Mouse (Mus musculus) midbrain, embryonic 15.5 days (tissue): ENCODE measurements around the gene Sp110. TPM values are rescaled to one million over a fixed set of nuclear protein-coding genes. Genes with fewer than 3 reads are reported as not detected.
A peak's percentile ranks its signal among the peaks of the same experiment; 100 is the strongest.
"Not testable (repeated sequence)": the region's sequence is repeated elsewhere in the genome, so short reads cannot be mapped to it uniquely, and the experiment has no call there.

Source experiments
- ATAC-seq: fragments of 200-750 bp; cut with Nextera tagmentation; replicated peaks from 2 replicates; pipeline ENCODE4 v1.8.0; 2017; ENCODE audit warnings: moderate TSS enrichment
- H3K27ac ChIP-seq: fragments of 300-500 bp; sonication (generic); 2 replicates; pipeline ENCODE4 v1.5.1; 2015; ENCODE audit warnings: mild to moderate bottlenecking, inconsistent platforms
- H3K27me3 ChIP-seq: fragments of 300-500 bp; sonication (generic); replicated peaks from 2 replicates; pipeline ENCODE4 v1.6.1; 2015; ENCODE audit warnings: inconsistent platforms
- H3K36me3 ChIP-seq: fragments of 300-500 bp; sonication (generic); replicated peaks from 2 replicates; pipeline ENCODE4 v1.6.1; 2015; ENCODE audit warnings: inconsistent platforms
- H3K4me1 ChIP-seq: fragments of 300-500 bp; sonication (generic); 2 replicates; pipeline ENCODE4 v1.6.1; 2015; ENCODE audit warnings: inconsistent platforms
- H3K4me2 ChIP-seq: fragments of 300-500 bp; sonication (generic); 2 replicates; pipeline ENCODE4 v1.6.1; 2015; ENCODE audit warnings: inconsistent platforms, mild to moderate bottlenecking, moderate library complexity
- H3K4me3 ChIP-seq: fragments of 300-500 bp; sonication (generic); 2 replicates; pipeline ENCODE4 v1.5.1; 2015; ENCODE audit warnings: mild to moderate bottlenecking, inconsistent platforms
- H3K9ac ChIP-seq: fragments of 300-500 bp; sonication (generic); 2 replicates; pipeline ENCODE4 v1.6.1; 2015; ENCODE audit warnings: mild to moderate bottlenecking, inconsistent platforms
- H3K9me3 ChIP-seq: fragments of 300-500 bp; sonication (generic); 2 replicates; pipeline ENCODE4 v1.6.1; 2016; ENCODE audit warnings: inconsistent platforms
- WGBS: fragments of 180-500 bp; shearing (Covaris S2); methylation state at CpG from one replicate; pipeline ENCODE4 v1.1.7; 2015; ENCODE audit warnings: mixed read lengths; 5-methylcytosine and 5-hydroxymethylcytosine counted together
- polyA plus RNA-seq: library from polyadenylated mRNA; unstranded; fragments of >200 nt; fragmentation: Nextera tagmentation; extraction: Ambion mirVana; gene quantifications from 2 replicates; pipeline ENCODE4 v1.2.1, GENCODE M21; 2015

Sp110 gene
- polyA plus RNA-seq, 1 experiment from 2014 or later, result 0.56 TPM

DNA sequence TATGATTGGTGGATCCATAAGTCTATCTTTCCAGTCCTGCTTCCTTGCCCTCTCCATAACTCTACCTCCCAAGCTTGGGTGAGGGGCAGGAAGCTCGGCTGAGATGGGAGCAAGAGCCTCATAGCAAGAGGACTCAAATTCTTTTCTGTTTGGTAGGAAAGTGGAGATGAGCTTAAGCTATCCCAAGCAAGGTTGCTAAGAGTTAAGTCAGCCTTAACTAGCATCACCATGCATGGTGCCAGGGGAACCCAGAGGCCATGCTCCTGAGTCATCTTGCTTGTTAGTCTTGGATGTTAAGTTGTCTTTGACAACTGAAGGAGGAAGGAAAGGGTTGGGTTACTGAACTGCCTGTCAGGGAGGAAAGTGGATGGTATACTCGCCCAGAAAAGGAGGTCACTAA, 9.9 kb downstream of the Sp110 start:
- not testable (repeated sequence) for H3K4me1 ChIP-seq, H3K9me3 ChIP-seq, H3K27ac ChIP-seq, H3K4me2 ChIP-seq, H3K9ac ChIP-seq, H3K4me3 ChIP-seq, H3K27me3 ChIP-seq, ATAC-seq, H3K36me3 ChIP-seq
- WGBS, result 73% methylated on average over 1 of the region's 2 CpGs

DNA sequence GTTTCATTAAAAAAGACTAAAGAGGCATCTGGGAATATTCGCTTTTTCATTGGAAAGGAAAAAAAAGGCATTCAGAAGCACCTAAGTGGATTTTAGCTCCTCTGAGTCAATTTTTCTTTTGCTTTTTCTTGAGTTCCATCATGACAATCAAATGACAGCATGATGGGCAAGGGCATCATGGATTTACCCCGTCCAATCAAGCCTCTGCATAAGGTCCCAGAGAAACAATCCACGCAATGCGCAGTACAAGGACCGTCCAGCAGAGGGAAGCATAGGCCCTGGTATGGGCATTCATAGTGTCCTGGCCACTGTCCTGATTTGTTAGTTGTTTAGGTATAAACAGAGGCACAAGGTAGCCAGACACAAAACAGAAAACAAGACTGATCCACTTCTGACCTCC, 17.1 kb downstream of the Sp110 start:
- H3K27me3 ChIP-seq, H3K9ac ChIP-seq, H3K4me3 ChIP-seq, H3K4me2 ChIP-seq, H3K27ac ChIP-seq, H3K4me1 ChIP-seq, ATAC-seq, H3K36me3 ChIP-seq, H3K9me3 ChIP-seq: not testable (repeated sequence)
- WGBS, result 32% methylated on average over 5 of the region's 5 CpGs

GRCm38 (mm10) chr1:85580578-85580977, 18.0 kb downstream of the Sp110 start:
- WGBS, result 72% methylated on average over 3 of the region's 3 CpGs
- ATAC-seq, result not testable (repeated sequence)

GRCm38 (mm10) chr1:85580148-85580534, 18.5 kb downstream of the Sp110 start:
- 0 out of 2 replicates have a peak, but pooled peaks have one; percentile 20 for ATAC-seq
- H3K4me2 ChIP-seq, H3K4me1 ChIP-seq, H3K9me3 ChIP-seq, H3K4me3 ChIP-seq, H3K9ac ChIP-seq, H3K27me3 ChIP-seq, H3K27ac ChIP-seq, H3K36me3 ChIP-seq: not testable (repeated sequence)
- 67% methylated on average over 3 of the region's 4 CpGs for WGBS

More at GRCm38 (mm10) chr1:85580578-85580977, 18.0 kb downstream of the Sp110 start:
- not testable (repeated sequence) for H3K9ac ChIP-seq, H3K4me1 ChIP-seq, H3K4me3 ChIP-seq, H3K4me2 ChIP-seq, H3K27me3 ChIP-seq, H3K27ac ChIP-seq, H3K9me3 ChIP-seq, H3K36me3 ChIP-seq

DNA sequence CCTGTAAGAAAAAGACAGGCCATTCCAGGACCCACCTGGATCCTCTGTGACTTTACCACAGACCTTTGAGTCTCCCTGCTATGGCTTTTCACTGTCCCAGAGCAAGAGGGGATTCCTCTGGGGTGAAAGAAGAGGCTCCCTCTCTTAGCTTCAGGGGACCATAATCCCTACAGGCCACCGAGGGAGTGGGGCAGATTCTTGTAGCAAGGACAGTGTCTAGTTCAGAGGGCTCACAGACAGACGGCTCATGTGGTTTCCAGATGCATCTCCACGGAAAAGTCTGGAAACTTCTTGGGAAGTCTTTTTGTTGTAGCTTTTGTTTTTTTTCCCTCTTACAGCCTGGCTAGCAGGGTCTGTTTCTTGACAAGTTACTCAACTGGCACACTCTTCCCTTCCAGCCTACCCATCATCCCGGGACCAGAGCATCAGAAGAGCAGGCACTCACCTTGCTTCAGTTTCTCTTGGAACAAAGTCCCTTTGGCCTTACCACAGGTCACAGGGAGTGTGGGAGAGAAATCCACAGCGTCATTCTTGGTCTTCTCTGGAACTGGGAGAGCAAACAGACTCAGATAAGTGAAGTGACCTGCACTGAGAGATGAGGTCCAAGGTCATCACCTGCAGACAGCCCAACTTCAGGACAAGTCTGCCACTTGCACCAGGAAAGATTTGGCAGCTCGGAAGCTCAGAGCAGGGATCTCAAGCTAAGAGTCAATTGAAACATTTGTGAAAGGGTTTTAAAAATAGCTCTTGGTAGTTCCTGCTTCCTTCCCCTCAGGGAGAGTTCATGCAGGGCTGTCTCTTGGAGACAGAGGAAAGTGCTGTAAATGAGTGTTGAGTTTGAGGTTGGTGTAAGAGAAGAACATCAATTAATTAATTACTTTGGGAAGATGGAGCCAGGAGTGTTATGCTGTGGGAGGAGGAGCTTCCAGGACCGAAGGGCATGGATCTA, 19.1 kb downstream of the Sp110 start:
- not testable (repeated sequence) for H3K4me2 ChIP-seq, H3K27me3 ChIP-seq, ATAC-seq, H3K4me1 ChIP-seq, H3K9ac ChIP-seq, H3K27ac ChIP-seq, H3K36me3 ChIP-seq, H3K4me3 ChIP-seq, H3K9me3 ChIP-seq
- 73% methylated on average over 6 of the region's 7 CpGs for WGBS

- ATAC-seq, H3K27me3 ChIP-seq, H3K4me3 ChIP-seq, H3K27ac ChIP-seq, H3K36me3 ChIP-seq, H3K9me3 ChIP-seq, H3K4me1 ChIP-seq, H3K4me2 ChIP-seq, H3K9ac ChIP-seq: not testable (repeated sequence)
- 70% methylated on average over 3 of the region's 3 CpGs for WGBS
These were observed 20.1 kb downstream of the Sp110 start for GRCm38 (mm10) chr1:85578372-85579010.

DNA sequence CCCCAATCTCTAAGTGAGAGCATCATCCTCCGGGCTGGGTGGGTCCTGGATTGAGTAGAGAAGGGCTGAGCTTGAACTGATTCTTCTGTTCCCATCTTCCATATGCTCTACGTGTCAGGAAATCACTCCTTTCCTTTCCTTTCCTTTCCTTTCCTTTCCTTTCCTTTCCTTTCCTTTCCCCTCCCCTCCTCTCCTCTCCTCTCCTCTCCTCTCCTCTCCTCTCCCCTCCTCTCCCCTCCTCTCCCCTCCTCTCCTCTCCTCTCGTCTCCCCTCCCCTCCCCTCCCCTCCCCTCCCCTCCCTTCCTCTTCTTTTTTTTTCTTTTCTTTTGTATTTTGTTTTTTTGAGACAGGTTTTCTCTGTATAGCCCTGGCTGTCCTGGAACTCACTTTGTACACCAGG, 23.2 kb downstream of the Sp110 start, which contains the start of gene G530012D18Rik:
Gene G530012D18Rik, plus strand, starts transcription at position 301 of the 400 bp plus-strand sequence.
- WGBS, result 92% methylated on average over 2 of the region's 3 CpGs
- not testable (repeated sequence) for H3K9me3 ChIP-seq, H3K4me3 ChIP-seq, H3K27ac ChIP-seq, H3K4me1 ChIP-seq, H3K27me3 ChIP-seq, ATAC-seq, H3K36me3 ChIP-seq, H3K4me2 ChIP-seq, H3K9ac ChIP-seq

DNA sequence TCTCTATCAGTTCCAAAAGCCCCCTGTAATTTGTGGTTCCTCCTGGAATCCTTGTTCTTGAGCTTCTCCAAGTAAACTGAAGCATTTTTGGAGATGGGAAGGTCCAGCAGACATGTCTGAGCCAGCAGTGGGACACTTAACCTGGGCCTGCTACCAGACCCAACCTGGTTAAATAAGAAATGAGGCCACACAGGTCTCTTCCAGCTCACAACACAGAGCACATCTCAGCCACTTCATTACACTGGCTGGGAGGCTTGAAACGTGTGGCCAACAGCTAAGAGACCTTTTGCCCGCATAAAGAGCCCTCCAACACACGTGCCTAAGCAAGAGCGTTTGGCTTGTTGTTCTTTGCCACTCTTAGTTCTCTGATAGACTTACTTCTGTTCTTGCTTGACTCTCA, 25.1 kb downstream of the Sp110 start:
- not testable (repeated sequence) for H3K27me3 ChIP-seq, H3K4me1 ChIP-seq, H3K27ac ChIP-seq, H3K9ac ChIP-seq, H3K4me2 ChIP-seq, ATAC-seq, H3K4me3 ChIP-seq, H3K9me3 ChIP-seq, H3K36me3 ChIP-seq
- 76% methylated on average over 4 of the region's 4 CpGs for WGBS

- H3K36me3 ChIP-seq, H3K9ac ChIP-seq, H3K4me2 ChIP-seq, H3K4me1 ChIP-seq, H3K9me3 ChIP-seq, H3K4me3 ChIP-seq, ATAC-seq, H3K27ac ChIP-seq, H3K27me3 ChIP-seq: not testable (repeated sequence)
- 86% methylated on average over 4 of the region's 4 CpGs for WGBS
These were observed 43.4 kb downstream of the Sp110 start for GRCm38 (mm10) chr1:85555261-85555660.

GRCm38 (mm10) chr1:85546442-85546841, 52.2 kb downstream of the Sp110 start:
- not testable (repeated sequence) for H3K9ac ChIP-seq, H3K9me3 ChIP-seq, H3K4me3 ChIP-seq, H3K4me1 ChIP-seq, H3K4me2 ChIP-seq, H3K27me3 ChIP-seq, ATAC-seq, H3K27ac ChIP-seq, H3K36me3 ChIP-seq

- H3K4me1 ChIP-seq, H3K9ac ChIP-seq, H3K27ac ChIP-seq, H3K4me3 ChIP-seq, H3K9me3 ChIP-seq, H3K27me3 ChIP-seq, H3K36me3 ChIP-seq, ATAC-seq, H3K4me2 ChIP-seq: not testable (repeated sequence)
- 78% methylated on average over 4 of the region's 4 CpGs for WGBS
These were observed 54.8 kb downstream of the Sp110 start for GRCm38 (mm10) chr1:85543818-85544217.

DNA sequence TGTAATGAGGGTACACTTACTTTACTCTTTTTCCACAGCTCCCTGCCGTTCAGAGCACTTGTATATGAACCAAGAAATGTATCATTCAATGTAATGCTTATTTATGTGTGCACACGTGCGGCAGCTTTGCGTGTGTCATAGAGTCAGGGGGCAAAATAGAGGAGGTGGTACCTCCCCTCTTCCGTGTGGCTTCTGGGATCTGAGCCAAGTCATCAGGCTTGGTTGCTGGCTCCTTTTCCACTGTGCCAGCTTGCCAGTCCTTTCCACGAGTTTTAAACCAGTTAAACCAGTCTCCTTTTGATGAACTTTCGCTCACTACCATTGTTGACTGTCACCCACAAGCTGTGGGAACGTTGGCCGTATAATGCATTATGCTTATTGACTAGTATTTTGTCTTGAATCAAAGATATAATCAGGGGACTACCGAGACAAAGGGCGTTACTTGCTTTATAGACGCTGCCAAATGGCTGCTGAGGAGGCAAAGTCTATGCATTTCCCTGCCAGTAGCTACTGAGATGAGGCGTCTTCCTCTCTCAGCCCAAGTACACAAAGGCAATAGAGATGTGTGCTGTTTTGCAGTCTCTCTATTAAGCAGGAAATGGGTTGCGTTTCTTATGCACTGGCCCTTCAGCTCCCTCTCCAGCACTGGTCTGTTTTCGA, 70.0 kb downstream of the Sp110 start:
- H3K4me3 ChIP-seq, H3K9me3 ChIP-seq, H3K4me1 ChIP-seq, ATAC-seq, H3K4me2 ChIP-seq, H3K36me3 ChIP-seq, H3K27ac ChIP-seq, H3K9ac ChIP-seq, H3K27me3 ChIP-seq: not testable (repeated sequence)
- 80% methylated on average over 15 of the region's 15 CpGs for WGBS
